Mouse (Mus musculus): ENCODE results near the gene Itgb6.

- TF ChIP-seq CTCF (IDR thresholded peaks at IDR 0.05; ENCODE audit: extremely low read depth, insufficient read depth, low read length) (no peak), POLR2A (IDR thresholded peaks at IDR 0.05; ENCODE audit: extremely low read depth, insufficient read depth, low read length) (no peak)
Measured at GRCm38 (mm10) chr2:60706866-60707265, 15.6 kb downstream of the Itgb6 start.

All from cortical plate, adult 2 months (tissue).